Mouse (Mus musculus): ENCODE data around the gene Mylk4. TPM values are rescaled to one million over a fixed set of nuclear protein-coding genes. Genes with fewer than 3 reads are reported as not detected.

The Mylk4 gene
- polyA plus RNA-seq, 1 experiment from 2014 or later: 1.1 TPM

- no peak overlapping the region for H3K27ac ChIP-seq
- H3K4me3 ChIP-seq: no peak overlapping the region
- 18% methylated on average over 4 of the region's 4 CpGs for WGBS
- H3K36me3 ChIP-seq: no peaks in the 10 kb centered on the region
- H3K9me3 ChIP-seq (replicated peaks): no peaks in the 10 kb centered on the region
- no peak for ATAC-seq (replicated peaks; ENCODE audit: insufficient number of reproducible peaks, insufficient read depth, low FRiP score, low read depth)
- H3K4me2 ChIP-seq: no peak overlapping the region
- no peaks in the 10 kb centered on the region for H3K27me3 ChIP-seq
- H3K4me1 ChIP-seq (replicated peaks): peaks cover 8% of the 10 kb centered on the region
- H3K9ac ChIP-seq: no peak overlapping the region
Measured at GRCm38 (mm10) chr13:32759036-32759435, 24.7 kb downstream of the Mylk4 start.

- Histone ChIP-seq H3K9ac (no peak overlapping the region), H3K9me3 (replicated peaks) (no peaks in the 10 kb centered on the region), H3K4me1 (replicated peaks) (no peaks in the 10 kb centered on the region), H3K36me3 (no peaks in the 10 kb centered on the region), H3K27ac (peak overlapping the region; percentile 49; the same call in 1 of the 2 replicates), H3K27me3 (no peaks in the 10 kb centered on the region), H3K4me2 (no peak overlapping the region), H3K4me3 (no peak overlapping the region)
- WGBS: 27% methylated on average over 4 of the region's 4 CpGs
- ATAC-seq (replicated peaks; ENCODE audit: insufficient number of reproducible peaks, insufficient read depth, low FRiP score, low read depth): 0 out of 2 replicates have a peak, but pooled peaks have one; percentile 22
Measured at GRCm38 (mm10) chr13:32752066-32752657, 31.6 kb downstream of the Mylk4 start.

- WGBS: 87% methylated on average over 1 of the region's 1 CpGs
- H3K27me3 ChIP-seq: no peaks in the 10 kb centered on the region
- ATAC-seq (replicated peaks; ENCODE audit: insufficient number of reproducible peaks, insufficient read depth, low FRiP score, low read depth): no peak
Measured at GRCm38 (mm10) chr13:32750507-32750906, 33.2 kb downstream of the Mylk4 start.

GRCm38 (mm10) chr13:32748421-32748820 lies 35.3 kb downstream of the Mylk4 start:
- H3K27me3 ChIP-seq: no peaks in the 10 kb centered on the region
- H3K36me3 ChIP-seq: no peaks in the 10 kb centered on the region
- no peak overlapping the region for H3K9ac ChIP-seq
- no peaks in the 10 kb centered on the region for H3K9me3 ChIP-seq (replicated peaks)
- WGBS: 58% methylated on average over 2 of the region's 2 CpGs
- ATAC-seq (replicated peaks; ENCODE audit: insufficient number of reproducible peaks, insufficient read depth, low FRiP score, low read depth): no peak
- no peak overlapping the region for H3K27ac ChIP-seq
- no peak overlapping the region for H3K4me2 ChIP-seq
- no peak overlapping the region for H3K4me3 ChIP-seq
- H3K4me1 ChIP-seq (replicated peaks): no peaks in the 10 kb centered on the region; the same call in 1 of the 2 replicates

More at GRCm38 (mm10) chr13:32750507-32750906, 33.2 kb downstream of the Mylk4 start:
- no peaks in the 10 kb centered on the region for H3K36me3 ChIP-seq
- no peak overlapping the region for H3K27ac ChIP-seq
- no peaks in the 10 kb centered on the region for H3K9me3 ChIP-seq (replicated peaks)
- no peak overlapping the region for H3K4me2 ChIP-seq
- H3K4me1 ChIP-seq (replicated peaks): no peaks in the 10 kb centered on the region; the same call in 1 of the 2 replicates
- H3K9ac ChIP-seq: no peak overlapping the region
- no peak overlapping the region for H3K4me3 ChIP-seq

GRCm38 (mm10) chr13:32741161-32741560 lies 42.6 kb downstream of the Mylk4 start:
- Histone ChIP-seq H3K4me2 (no peak overlapping the region), H3K4me3 (no peak overlapping the region), H3K27ac (no peak overlapping the region), H3K36me3 (no peaks in the 10 kb centered on the region), H3K27me3 (no peaks in the 10 kb centered on the region), H3K9ac (no peak overlapping the region), H3K4me1 (replicated peaks) (peaks cover 4% of the 10 kb centered on the region; the same call in 1 of the 2 replicates), H3K9me3 (replicated peaks) (no peaks in the 10 kb centered on the region)
- 76% methylated on average over 7 of the region's 7 CpGs for WGBS
- no peak for ATAC-seq (replicated peaks; ENCODE audit: insufficient number of reproducible peaks, insufficient read depth, low FRiP score, low read depth)

DNA sequence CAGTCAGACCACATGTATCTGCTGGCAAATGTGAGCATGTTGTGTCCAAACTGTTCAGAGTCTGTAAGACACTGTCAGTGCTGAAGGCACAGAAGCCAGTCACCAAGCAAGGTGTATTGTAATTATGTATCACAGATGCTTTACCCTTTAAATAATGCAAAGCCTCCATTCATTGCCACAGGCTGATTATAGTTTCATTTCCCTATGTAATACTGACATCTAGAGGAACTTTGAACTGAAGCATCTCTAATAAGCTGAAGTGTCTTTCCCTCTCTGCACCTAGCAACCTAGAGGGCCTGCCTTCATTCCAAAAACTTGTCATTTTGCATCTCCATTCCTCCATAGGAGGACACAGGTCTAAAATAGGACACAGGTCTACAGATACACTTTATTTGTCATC lies 52.5 kb downstream of the Mylk4 start:
- no peak overlapping the region for H3K4me3 ChIP-seq

GRCm38 (mm10) chr13:32724606-32725005 lies 59.1 kb downstream of the Mylk4 start:
- ATAC-seq (replicated peaks; ENCODE audit: insufficient number of reproducible peaks, insufficient read depth, low FRiP score, low read depth): no peak
- Histone ChIP-seq H3K9me3 (replicated peaks) (no peaks in the 10 kb centered on the region), H3K36me3 (no peaks in the 10 kb centered on the region), H3K27ac (no peak overlapping the region), H3K4me3 (no peak overlapping the region), H3K27me3 (no peaks in the 10 kb centered on the region), H3K4me2 (no peak overlapping the region), H3K9ac (no peak overlapping the region), H3K4me1 (replicated peaks) (no peaks in the 10 kb centered on the region)
- 92% methylated on average over 5 of the region's 5 CpGs for WGBS

More for the DNA sequence above, 52.5 kb downstream of the Mylk4 start:
- no peak overlapping the region for H3K4me2 ChIP-seq
- H3K27me3 ChIP-seq: no peaks in the 10 kb centered on the region
- no peaks in the 10 kb centered on the region for H3K36me3 ChIP-seq
- no peaks in the 10 kb centered on the region for H3K4me1 ChIP-seq (replicated peaks)
- no peak for ATAC-seq (replicated peaks; ENCODE audit: insufficient number of reproducible peaks, insufficient read depth, low FRiP score, low read depth)
- H3K9ac ChIP-seq: no peak overlapping the region
- H3K27ac ChIP-seq: no peak overlapping the region
- H3K9me3 ChIP-seq (replicated peaks): no peaks in the 10 kb centered on the region

GRCm38 (mm10) chr13:32721717-32722116 lies 62.0 kb downstream of the Mylk4 start:
- Histone ChIP-seq H3K9ac (no peak overlapping the region), H3K27ac (no peak overlapping the region), H3K4me1 (replicated peaks) (no peaks in the 10 kb centered on the region), H3K36me3 (no peaks in the 10 kb centered on the region), H3K4me2 (no peak overlapping the region), H3K27me3 (no peaks in the 10 kb centered on the region), H3K4me3 (no peak overlapping the region), H3K9me3 (replicated peaks) (no peaks in the 10 kb centered on the region)
- 84% methylated on average over 4 of the region's 4 CpGs for WGBS
- ATAC-seq (replicated peaks; ENCODE audit: insufficient number of reproducible peaks, insufficient read depth, low FRiP score, low read depth): no peak

GRCm38 (mm10) chr13:32719284-32719683 lies 64.5 kb downstream of the Mylk4 start:
- Histone ChIP-seq H3K9me3 (replicated peaks) (no peaks in the 10 kb centered on the region), H3K4me2 (no peak overlapping the region), H3K4me3 (no peak overlapping the region), H3K27ac (no peak overlapping the region), H3K36me3 (no peaks in the 10 kb centered on the region), H3K9ac (no peak overlapping the region), H3K27me3 (no peaks in the 10 kb centered on the region), H3K4me1 (replicated peaks) (no peaks in the 10 kb centered on the region)
- 43% methylated on average over 3 of the region's 3 CpGs for WGBS
- no peak for ATAC-seq (replicated peaks; ENCODE audit: insufficient number of reproducible peaks, insufficient read depth, low FRiP score, low read depth)

DNA sequence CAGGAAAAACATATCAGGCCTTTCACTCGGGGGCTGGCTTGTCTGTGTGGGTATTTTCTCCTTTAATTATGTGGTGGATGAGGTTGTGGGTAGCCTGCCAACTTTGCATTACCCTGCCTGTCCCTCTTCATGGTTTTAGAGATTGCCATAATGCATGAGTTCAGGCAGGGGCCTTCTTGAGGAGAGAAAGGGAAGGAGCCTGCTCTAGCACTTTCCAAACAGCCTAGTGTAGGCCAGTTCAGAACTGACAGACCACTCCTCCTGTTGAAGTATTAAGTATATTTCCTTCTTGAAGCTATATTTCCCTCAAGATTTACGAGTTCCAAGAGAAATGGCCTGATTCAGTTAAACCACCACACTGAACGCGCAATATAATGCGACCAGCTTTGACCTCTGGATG lies 66.0 kb downstream of the Mylk4 start:
- 85% methylated on average over 5 of the region's 5 CpGs for WGBS
- Histone ChIP-seq H3K4me3 (no peak overlapping the region), H3K27ac (no peak overlapping the region), H3K9ac (no peak overlapping the region), H3K27me3 (no peaks in the 10 kb centered on the region), H3K36me3 (no peaks in the 10 kb centered on the region), H3K9me3 (replicated peaks) (no peaks in the 10 kb centered on the region), H3K4me2 (no peak overlapping the region), H3K4me1 (replicated peaks) (no peaks in the 10 kb centered on the region)
- ATAC-seq (replicated peaks; ENCODE audit: insufficient number of reproducible peaks, insufficient read depth, low FRiP score, low read depth): no peak

DNA sequence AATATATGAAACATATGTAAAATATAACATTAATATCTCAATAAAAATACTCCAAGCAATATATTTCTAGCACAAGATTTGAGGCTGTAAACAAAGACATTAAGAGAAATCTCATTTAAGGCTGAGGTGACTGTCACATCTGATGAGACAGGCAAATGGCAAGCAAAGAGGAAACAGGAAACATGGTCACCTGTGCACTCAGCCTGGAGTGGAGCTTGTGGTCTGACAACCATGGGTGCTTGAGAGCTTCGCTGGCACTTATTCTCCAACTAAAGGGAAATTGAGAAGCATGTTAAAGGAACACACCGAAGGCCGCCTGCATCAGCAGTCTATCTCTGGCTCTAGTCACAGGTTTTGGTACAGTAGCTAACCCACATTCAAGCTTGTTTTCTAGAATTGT lies 71.2 kb downstream of the Mylk4 start:
- Histone ChIP-seq H3K4me2 (no peak overlapping the region), H3K4me3 (no peak overlapping the region), H3K27me3 (no peaks in the 10 kb centered on the region), H3K27ac (no peak overlapping the region), H3K9ac (no peak overlapping the region), H3K9me3 (replicated peaks) (no peaks in the 10 kb centered on the region), H3K4me1 (replicated peaks) (no peaks in the 10 kb centered on the region), H3K36me3 (no peaks in the 10 kb centered on the region)
- no peak for ATAC-seq (replicated peaks; ENCODE audit: insufficient number of reproducible peaks, insufficient read depth, low FRiP score, low read depth)
- 86% methylated on average over 3 of the region's 3 CpGs for WGBS

- Histone ChIP-seq H3K4me3 (no peak overlapping the region), H3K9ac (no peak overlapping the region), H3K27me3 (no peaks in the 10 kb centered on the region), H3K27ac (no peak overlapping the region), H3K4me2 (no peak overlapping the region), H3K4me1 (replicated peaks) (peaks cover 9% of the 10 kb centered on the region), H3K36me3 (no peaks in the 10 kb centered on the region), H3K9me3 (replicated peaks) (no peaks in the 10 kb centered on the region)
- ATAC-seq (replicated peaks; ENCODE audit: insufficient number of reproducible peaks, insufficient read depth, low FRiP score, low read depth): no peak
- WGBS: 68% methylated on average over 2 of the region's 2 CpGs
Measured at GRCm38 (mm10) chr13:32707894-32708293, 75.9 kb downstream of the Mylk4 start.

Measured in heart, embryonic 15.5 days (tissue).